Mouse (Mus musculus): ENCODE data around the gene Gon7. TPM values are rescaled to one million over a fixed set of nuclear protein-coding genes. Genes with fewer than 3 reads are reported as not detected.

The Gon7 gene
- polyA plus RNA-seq, 1 experiment from 2014 or later = 36.3 TPM

Other genes with a start within 250 kb of the Gon7 start
- 0.15 and 0.44 TPM in 2 replicates for gene Chga, start 202.8 kb downstream of the Gon7 start, polyA plus RNA-seq (2016; fragmentation: Nextera tagmentation; extraction: Ambion mirVana)
- 3.5 and 4.8 TPM in 2 replicates for gene Itpk1, start 52.9 kb downstream of the Gon7 start, polyA plus RNA-seq (2016; fragmentation: Nextera tagmentation; extraction: Ambion mirVana)
- gene Moap1, start 14.1 kb downstream of the Gon7 start, polyA plus RNA-seq (2016; fragmentation: Nextera tagmentation; extraction: Ambion mirVana) = 24.0 and 24.8 TPM in 2 replicates
- gene Tmem251, start 14.0 kb downstream of the Gon7 start, polyA plus RNA-seq (2016; fragmentation: Nextera tagmentation; extraction: Ambion mirVana) = 8.6 and 9.5 TPM in 2 replicates
- gene Gm28051, start within 50 bp of the Gon7 start, polyA plus RNA-seq (2016; fragmentation: Nextera tagmentation; extraction: Ambion mirVana) = not detected in 2 replicates
- gene Ubr7, start 164 bp upstream of the Gon7 start, polyA plus RNA-seq (2016; fragmentation: Nextera tagmentation; extraction: Ambion mirVana) = 40.0 and 40.6 TPM in 2 replicates
- 18.8 and 24.1 TPM in 2 replicates for gene Gm20604, start 869 bp upstream of the Gon7 start, polyA plus RNA-seq (2016; fragmentation: Nextera tagmentation; extraction: Ambion mirVana)
- gene Btbd7, start 120.7 kb upstream of the Gon7 start, polyA plus RNA-seq (2016; fragmentation: Nextera tagmentation; extraction: Ambion mirVana) = 13.3 and 16.1 TPM in 2 replicates
- gene Cox8c, start 141.5 kb upstream of the Gon7 start, polyA plus RNA-seq (2016; fragmentation: Nextera tagmentation; extraction: Ambion mirVana) = not detected in 2 replicates
- gene Unc79, start 191.1 kb upstream of the Gon7 start, polyA plus RNA-seq (2016; fragmentation: Nextera tagmentation; extraction: Ambion mirVana) = 0.22 and 0.33 TPM in 2 replicates